Mouse (Mus musculus) hindbrain, embryonic 11.5 days (tissue): ENCODE measurements around the gene Fh1. TPM values are rescaled to one million over a fixed set of nuclear protein-coding genes. Genes with fewer than 3 reads are reported as not detected.

ENCODE experiments used
- ATAC-seq: fragments of 200-750 bp; cut with Nextera tagmentation; 2 replicates; pipeline ENCODE4 v1.8.0; 2017; ENCODE audit warnings: mild to moderate bottlenecking, moderate TSS enrichment, moderate library complexity; ENCODE audit not compliant: low FRiP score
- DNase-seq: peaks from one replicate; pipeline ENCODE4 v3.0.0-alpha.2; 2015; ENCODE audit warnings: low spot score
- H3K27ac ChIP-seq: fragments of 300-500 bp; sonication (generic); 2 replicates; pipeline ENCODE4 v1.5.1; 2014; ENCODE audit warnings: mild to moderate bottlenecking, low read depth, low read length
- H3K27me3 ChIP-seq: fragments of 300-500 bp; sonication (generic); 2 replicates; pipeline ENCODE4 v1.6.1; 2014; ENCODE audit warnings: mild to moderate bottlenecking, low read length, moderate library complexity, mixed read lengths; ENCODE audit not compliant: control insufficient read depth, insufficient read depth
- H3K36me3 ChIP-seq: fragments of 300-500 bp; sonication (generic); 2 replicates; pipeline ENCODE4 v1.6.1; 2014; ENCODE audit warnings: mild to moderate bottlenecking, low read length, moderate library complexity, mixed read lengths; ENCODE audit not compliant: control insufficient read depth, insufficient read depth
- H3K4me1 ChIP-seq: fragments of 300-500 bp; sonication (generic); replicated peaks from 2 replicates; pipeline ENCODE4 v1.6.1; 2014; ENCODE audit warnings: low read length, mixed read lengths; ENCODE audit not compliant: control insufficient read depth, insufficient read depth
- H3K4me2 ChIP-seq: fragments of 300-500 bp; sonication (generic); replicated peaks from 2 replicates; pipeline ENCODE4 v1.6.1; 2014; ENCODE audit warnings: mild to moderate bottlenecking, low read depth, low read length
- H3K4me3 ChIP-seq: fragments of 300-500 bp; sonication (generic); 2 replicates; pipeline ENCODE4 v1.5.1; 2014; ENCODE audit warnings: low read depth, low read length
- H3K9ac ChIP-seq: fragments of 300-500 bp; sonication (generic); 2 replicates; pipeline ENCODE4 v1.6.1; 2014; ENCODE audit warnings: low read depth, low read length
- H3K9me3 ChIP-seq: fragments of 300-500 bp; sonication (generic); 2 replicates; pipeline ENCODE4 v1.6.1; 2016; ENCODE audit warnings: low read length; ENCODE audit not compliant: control insufficient read depth
- WGBS: fragments of 180-500 bp; shearing (Covaris S2); extraction: QIAGEN DNeasy Blood & Tissue Kit; methylation state at CpG from one replicate; pipeline ENCODE4 v1.1.7; 2014; 5-methylcytosine and 5-hydroxymethylcytosine counted together
- polyA plus RNA-seq: library from polyadenylated mRNA; unstranded; fragments of >200 nt; fragmentation: Nextera tagmentation; extraction: Ambion mirVana; gene quantifications from 2 replicates; pipeline ENCODE4 v1.2.1, GENCODE M21; 2014

Gene Fh1
- 87.3 and 101 TPM in 2 replicates for polyA plus RNA-seq

- H3K36me3 ChIP-seq: no peaks in the 10 kb centered on the region
- H3K9me3 ChIP-seq: no peaks in the 10 kb centered on the region
- H3K4me3 ChIP-seq: peak within 1 kb of the TSS; percentile 65
- peak; percentile 100 for ATAC-seq
- peak within 1 kb of the TSS; percentile 92 for H3K9ac ChIP-seq
- H3K27me3 ChIP-seq: no peaks in the 10 kb centered on the region
- H3K4me2 ChIP-seq: peak within 1 kb of the TSS; percentile 91
- 0 out of 2 replicates have a peak, but pooled peaks cover 2% of the 10 kb centered on the region for H3K4me1 ChIP-seq
- 0% methylated on average over 58 of the region's 58 CpGs for WGBS
- peak within 1 kb of the TSS; percentile 83 for H3K27ac ChIP-seq
- peak; percentile 95 for DNase-seq
Observed at GRCm38 (mm10) chr1:175625257-175625879, at the start of gene Fh1. TSS of gene Fh1 (minus strand) at chr1:175625635.

- H3K4me2 ChIP-seq: no peak overlapping the region
- WGBS: 88% methylated on average over 6 of the region's 6 CpGs
Observed at GRCm38 (mm10) chr1:175675116-175675515, 49.7 kb upstream of the Fh1 start.

GRCm38 (mm10) chr1:175673563-175674325 lies 48.3 kb upstream of the Fh1 start:
- ATAC-seq (no peak), DNase-seq (no peak)
- Histone ChIP-seq H3K4me1 (no peaks in the 10 kb centered on the region), H3K9ac (no peak overlapping the region), H3K4me3 (no peak overlapping the region), H3K27ac (no peak overlapping the region), H3K27me3 (no peaks in the 10 kb centered on the region), H3K9me3 (no peaks in the 10 kb centered on the region), H3K36me3 (no peaks in the 10 kb centered on the region), H3K4me2 (no peak overlapping the region)
- WGBS: 88% methylated on average over 7 of the region's 7 CpGs

More at GRCm38 (mm10) chr1:175675116-175675515, 49.7 kb upstream of the Fh1 start:
- Histone ChIP-seq H3K4me1 (no peaks in the 10 kb centered on the region), H3K27me3 (no peaks in the 10 kb centered on the region), H3K27ac (no peak overlapping the region), H3K9me3 (no peaks in the 10 kb centered on the region), H3K4me3 (no peak overlapping the region), H3K36me3 (no peaks in the 10 kb centered on the region), H3K9ac (no peak overlapping the region)
- ATAC-seq: no peak
- no peak for DNase-seq

DNA sequence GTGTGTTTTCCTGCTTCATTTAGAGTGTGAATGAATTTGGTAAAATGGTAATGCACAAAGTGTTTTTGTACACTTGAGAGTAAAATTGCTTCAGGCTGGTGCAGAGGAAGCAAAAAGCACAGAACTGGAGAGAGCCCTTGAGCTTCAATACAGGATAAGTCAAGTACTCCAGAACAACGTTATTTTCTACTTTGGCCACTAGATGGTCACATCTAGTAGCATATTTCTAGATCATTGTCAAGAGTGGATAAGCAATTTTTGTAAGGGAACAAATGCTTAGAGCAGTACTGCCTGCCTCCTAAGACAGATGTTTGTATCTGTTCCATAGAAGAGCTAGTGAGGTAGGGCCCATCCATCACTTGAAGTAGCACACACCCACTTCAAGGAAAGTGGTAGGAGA lies 46.2 kb upstream of the Fh1 start:
- Histone ChIP-seq H3K9ac (no peak overlapping the region), H3K4me1 (no peaks in the 10 kb centered on the region), H3K36me3 (no peaks in the 10 kb centered on the region), H3K4me2 (no peak overlapping the region), H3K27ac (no peak overlapping the region), H3K4me3 (no peak overlapping the region), H3K27me3 (no peaks in the 10 kb centered on the region), H3K9me3 (no peaks in the 10 kb centered on the region)
- DNase-seq (no peak), ATAC-seq (no peak)
- WGBS: 40% methylated on average over 1 of the region's 1 CpGs

DNA sequence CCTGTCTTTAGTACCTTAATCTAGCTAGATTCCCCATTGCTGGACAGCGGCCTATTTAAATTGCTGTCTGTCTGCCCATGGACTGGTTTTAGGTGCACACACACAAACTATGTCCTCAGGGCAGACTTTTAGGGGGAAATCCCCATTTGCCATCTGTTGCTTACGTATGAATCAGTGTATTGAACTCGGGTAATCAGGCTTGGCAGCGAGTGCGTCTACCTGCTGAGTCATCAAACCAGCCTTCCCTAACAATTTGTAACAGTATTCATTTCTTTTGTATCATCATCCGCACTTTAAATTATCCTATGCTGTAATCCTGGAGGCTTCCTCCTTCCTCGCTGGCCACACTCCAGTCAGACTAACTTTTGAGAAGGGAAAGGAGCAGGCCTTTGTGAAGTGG lies 44.6 kb upstream of the Fh1 start:
- H3K4me3 ChIP-seq: no peak overlapping the region
- no peaks in the 10 kb centered on the region for H3K4me1 ChIP-seq
- ATAC-seq (no peak), DNase-seq (no peak)
- WGBS: 76% methylated on average over 7 of the region's 7 CpGs
- no peaks in the 10 kb centered on the region for H3K9me3 ChIP-seq
- no peaks in the 10 kb centered on the region for H3K36me3 ChIP-seq
- no peaks in the 10 kb centered on the region for H3K27me3 ChIP-seq
- H3K4me2 ChIP-seq: no peak overlapping the region
- no peak overlapping the region for H3K27ac ChIP-seq
- no peak overlapping the region for H3K9ac ChIP-seq

DNA sequence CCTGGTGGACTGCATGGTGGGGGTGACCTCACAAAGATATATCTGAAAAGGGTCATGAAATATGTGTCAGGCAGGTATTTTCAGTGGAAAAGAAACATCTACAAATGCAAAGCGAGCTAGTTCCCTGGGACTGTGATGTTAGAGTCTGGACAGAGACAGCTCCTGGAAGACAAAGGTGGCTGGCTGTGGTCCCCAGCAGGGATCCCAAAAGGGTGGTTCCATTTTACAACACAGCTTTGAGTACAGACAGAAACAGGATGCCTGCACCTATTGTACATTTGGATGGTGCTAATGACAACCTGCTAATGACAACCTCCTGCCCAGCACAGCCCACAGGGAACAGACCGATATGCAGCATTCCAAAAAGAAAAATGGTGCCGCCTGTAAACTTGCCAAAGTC lies 44.0 kb upstream of the Fh1 start:
- 85% methylated on average over 3 of the region's 3 CpGs for WGBS
- Histone ChIP-seq H3K4me3 (no peak overlapping the region), H3K4me2 (no peak overlapping the region), H3K27ac (no peak overlapping the region), H3K9me3 (no peaks in the 10 kb centered on the region), H3K9ac (no peak overlapping the region), H3K27me3 (no peaks in the 10 kb centered on the region), H3K4me1 (no peaks in the 10 kb centered on the region), H3K36me3 (no peaks in the 10 kb centered on the region)
- no peak for DNase-seq
- ATAC-seq: no peak

DNA sequence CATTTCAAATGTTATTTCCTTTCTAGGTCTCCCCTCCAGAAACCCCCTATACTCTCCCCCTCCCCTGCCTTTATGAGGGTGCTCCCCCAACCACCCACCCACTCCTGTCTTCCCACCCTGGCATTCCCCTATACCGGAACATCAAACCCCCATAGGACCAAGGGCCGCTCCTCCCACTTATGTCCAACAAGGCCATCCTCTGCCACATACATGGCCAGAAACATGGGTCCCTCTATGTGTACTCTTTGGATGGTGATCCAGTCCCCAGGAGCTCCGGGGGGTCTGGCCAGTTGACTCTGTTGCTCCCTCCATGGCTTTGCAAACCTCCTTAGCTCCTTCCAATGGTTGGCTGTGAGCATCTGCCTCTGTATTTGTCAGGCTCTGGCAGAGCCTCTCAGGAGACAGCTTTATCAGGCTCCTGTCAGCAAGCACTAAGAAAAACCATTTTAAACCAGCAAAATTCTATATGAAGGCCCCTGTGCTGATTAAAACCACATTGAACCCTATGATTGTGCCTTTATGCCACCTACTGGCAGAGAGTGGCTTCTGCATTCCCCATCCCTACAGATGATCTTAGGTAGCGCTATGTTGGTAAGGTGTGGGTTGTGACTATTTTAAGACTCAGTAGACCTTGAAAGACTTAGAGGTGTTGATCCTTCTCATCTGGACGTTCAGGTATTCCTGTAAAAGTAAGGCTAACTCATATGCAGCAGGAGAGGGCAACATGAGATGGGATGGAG lies 43.4 kb upstream of the Fh1 start:
- ATAC-seq: peak; percentile 61; the same call in 1 of the 2 replicates
- Histone ChIP-seq H3K4me1 (no peaks in the 10 kb centered on the region), H3K9me3 (no peaks in the 10 kb centered on the region), H3K4me2 (no peak overlapping the region), H3K36me3 (no peaks in the 10 kb centered on the region), H3K4me3 (no peak overlapping the region), H3K27ac (no peak overlapping the region), H3K9ac (no peak overlapping the region), H3K27me3 (no peaks in the 10 kb centered on the region)
- DNase-seq: peak; percentile 36
- 74% methylated on average over 5 of the region's 5 CpGs for WGBS

- H3K9me3 ChIP-seq: no peaks in the 10 kb centered on the region
- no peaks in the 10 kb centered on the region for H3K4me1 ChIP-seq
- no peaks in the 10 kb centered on the region for H3K27me3 ChIP-seq
- ATAC-seq: no peak
- H3K36me3 ChIP-seq: no peaks in the 10 kb centered on the region
- no peak overlapping the region for H3K27ac ChIP-seq
- no peak overlapping the region for H3K9ac ChIP-seq
- H3K4me2 ChIP-seq: no peak overlapping the region
- DNase-seq: no peak
- no peak overlapping the region for H3K4me3 ChIP-seq
- WGBS: 96% methylated on average over 4 of the region's 4 CpGs
Observed at GRCm38 (mm10) chr1:175659900-175660299, 34.5 kb upstream of the Fh1 start.
